Mouse (Mus musculus): ENCODE data around the gene Mrps15. TPM values are rescaled to one million over a fixed set of nuclear protein-coding genes. Genes with fewer than 3 reads are reported as not detected.
A peak's percentile ranks its signal among the peaks of the same experiment; 100 is the strongest.

Gene Mrps15
- total RNA-seq, 1 experiment: 61.1 TPM

- Histone ChIP-seq H3K27ac (ENCODE audit: insufficient read depth, low read depth, low read length, poor library complexity, severe bottlenecking) (no peak overlapping the region), H3K36me3 (ENCODE audit: control insufficient read depth, insufficient read depth, low read length, poor library complexity, severe bottlenecking) (no peaks in the 10 kb centered on the region), H3K4me3 (ENCODE audit: insufficient read depth in 1 of 2, low read depth in 1 of 2, low read length in 2 of 2, poor library complexity in 1 of 2, severe bottlenecking in 1 of 2) (no peak overlapping the region), H3K9ac (ENCODE audit: insufficient read depth, low read depth, low read length, poor library complexity, severe bottlenecking) (no peak overlapping the region), H3K9me3 (ENCODE audit: control insufficient read depth, insufficient read depth, low read depth, low read length) (no peaks in the 10 kb centered on the region), H3K4me1 (ENCODE audit: control insufficient read depth in 2 of 2, insufficient read depth in 2 of 2, low read length in 2 of 2, poor library complexity in 1 of 2) (peaks cover 6 to 17% of the 10 kb centered on the region in 2 experiments; a peak in 3 of 4 replicates)
- no peak for TF ChIP-seq HCFC1 (IDR thresholded peaks at IDR 0.05; ENCODE audit: borderline replicate concordance, insufficient read depth, low read length)
- no peak for DNase-seq (ENCODE audit: low read depth, low spot score)
- in situ Hi-C loops (cut with MboI; ENCODE audit: low sequenced_read_pairs in 2 of 2, unreplicated experiment in 2 of 2): no loop called here
Observed at GRCm38 (mm10) chr4:126081601-126082000, 34.9 kb downstream of the Mrps15 start.

DNA sequence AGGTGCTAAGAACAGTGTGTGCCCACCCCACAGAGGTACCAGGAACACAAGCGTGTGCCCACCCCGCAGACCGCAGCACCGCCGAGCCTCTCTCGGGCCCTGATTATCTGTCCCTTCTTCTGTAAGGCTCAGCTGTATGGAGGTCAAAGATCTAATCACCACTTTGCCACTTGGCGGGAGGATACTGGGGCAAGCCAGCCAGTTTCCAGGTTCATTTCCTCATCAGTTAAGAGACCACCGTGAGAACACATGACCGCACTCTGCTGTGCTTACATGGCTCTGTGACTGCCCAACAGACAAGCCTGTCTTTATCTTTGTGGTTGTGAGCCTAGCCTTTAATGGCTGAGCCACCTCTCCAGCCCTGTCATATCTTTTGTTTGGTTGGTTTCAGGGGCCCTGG is 36.3 kb downstream of the Mrps15 start:
- H3K9ac ChIP-seq (ENCODE audit: insufficient read depth, low read depth, low read length, poor library complexity, severe bottlenecking): no peak overlapping the region; the same call in 1 of the 2 replicates
- no peak for TF ChIP-seq HCFC1 (IDR thresholded peaks at IDR 0.05; ENCODE audit: borderline replicate concordance, insufficient read depth, low read length)
- no peak for TF ChIP-seq CHD2 (IDR thresholded peaks at IDR 0.05; ENCODE audit: low read depth, low read length)
- TF ChIP-seq ZC3H11A (IDR thresholded peaks at IDR 0.05; ENCODE audit: borderline replicate concordance, low read depth, low read length): no peak
- no peak for TF ChIP-seq MAFK (IDR thresholded peaks at IDR 0.05; ENCODE audit: insufficient read depth, low read depth, low read length)
- TF ChIP-seq ZNF384 (IDR thresholded peaks at IDR 0.05; ENCODE audit: low read depth, low read length): no peak
- H3K9me3 ChIP-seq (ENCODE audit: control insufficient read depth, insufficient read depth, low read depth, low read length): no peaks in the 10 kb centered on the region
- in situ Hi-C loops (cut with MboI; ENCODE audit: low sequenced_read_pairs in 2 of 2, unreplicated experiment in 2 of 2): no loop called here
- H3K4me1 ChIP-seq (ENCODE audit: control insufficient read depth in 2 of 2, insufficient read depth in 2 of 2, low read length in 2 of 2, poor library complexity in 1 of 2): peaks cover 0 to 6% of the 10 kb centered on the region in 2 experiments; a peak in 1 of 4 replicates
- no peak for DNase-seq (ENCODE audit: low read depth, low spot score)
- H3K4me3 ChIP-seq (ENCODE audit: insufficient read depth in 1 of 2, low read depth in 1 of 2, low read length in 2 of 2, poor library complexity in 1 of 2, severe bottlenecking in 1 of 2): no peak overlapping the region; a peak in 1 of 4 replicates
- no peak overlapping the region for H3K27ac ChIP-seq (ENCODE audit: insufficient read depth, low read depth, low read length, poor library complexity, severe bottlenecking)
- H3K36me3 ChIP-seq (ENCODE audit: control insufficient read depth, insufficient read depth, low read length, poor library complexity, severe bottlenecking): no peaks in the 10 kb centered on the region

DNA sequence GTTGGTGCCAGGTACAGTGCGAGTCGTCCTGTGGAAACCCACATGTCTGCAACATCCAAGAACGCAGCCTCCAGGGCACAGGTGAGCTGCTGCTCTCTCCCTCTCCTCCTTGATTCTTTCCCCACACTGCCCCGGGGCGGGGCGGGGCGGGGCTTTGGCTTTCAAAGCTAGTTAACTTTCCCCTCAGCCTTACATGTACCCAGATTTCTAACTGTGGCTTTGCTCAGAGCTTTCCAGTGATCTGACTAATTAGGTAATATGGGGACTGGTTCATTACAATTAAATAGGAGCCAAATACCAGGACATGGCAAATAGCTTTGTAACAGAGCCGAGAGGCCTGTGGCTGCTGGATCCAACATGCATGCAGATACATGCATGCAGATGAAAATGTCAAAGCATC is 37.7 kb downstream of the Mrps15 start:
- no peak overlapping the region for H3K27ac ChIP-seq (ENCODE audit: insufficient read depth, low read depth, low read length, poor library complexity, severe bottlenecking)
- no peak for TF ChIP-seq CHD2 (IDR thresholded peaks at IDR 0.05; ENCODE audit: low read depth, low read length)
- TF ChIP-seq HCFC1 (IDR thresholded peaks at IDR 0.05; ENCODE audit: borderline replicate concordance, insufficient read depth, low read length): no peak
- no peak for TF ChIP-seq ZNF384 (IDR thresholded peaks at IDR 0.05; ENCODE audit: low read depth, low read length)
- TF ChIP-seq ZC3H11A (IDR thresholded peaks at IDR 0.05; ENCODE audit: borderline replicate concordance, low read depth, low read length): no peak
- TF ChIP-seq MAFK (IDR thresholded peaks at IDR 0.05; ENCODE audit: insufficient read depth, low read depth, low read length): no peak

DNA sequence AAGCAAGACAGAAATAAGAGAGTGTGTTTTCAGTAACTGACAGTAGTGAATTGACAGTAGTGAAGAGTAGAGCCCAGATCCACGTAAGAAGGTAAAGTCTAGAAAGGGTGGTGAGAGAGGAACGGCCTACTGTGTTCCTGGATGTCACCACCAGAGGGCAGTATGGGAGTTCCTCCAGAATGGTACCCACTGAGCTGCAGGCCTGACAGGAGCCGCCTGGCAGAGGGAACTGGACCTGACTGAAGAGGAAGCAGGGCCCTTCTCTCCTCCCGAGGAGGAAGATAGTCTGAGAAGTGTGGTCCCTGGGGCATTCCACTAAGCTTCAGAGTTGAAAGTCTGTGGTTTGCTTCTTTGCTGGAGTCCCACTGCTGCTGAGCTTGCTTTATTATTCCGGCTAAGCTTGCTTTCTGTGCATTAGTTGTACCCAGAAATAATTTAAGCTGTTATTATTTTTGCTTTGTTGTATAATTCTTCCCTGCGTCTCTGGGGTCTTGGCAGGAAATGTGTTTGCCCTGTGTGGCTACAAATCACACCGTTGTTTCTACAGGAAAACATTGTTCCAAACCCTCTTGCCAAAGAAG is 39.4 kb downstream of the Mrps15 start:
- no peak overlapping the region for H3K9ac ChIP-seq (ENCODE audit: insufficient read depth, low read depth, low read length, poor library complexity, severe bottlenecking)
- H3K4me3 ChIP-seq (ENCODE audit: insufficient read depth in 1 of 2, low read depth in 1 of 2, low read length in 2 of 2, poor library complexity in 1 of 2, severe bottlenecking in 1 of 2): no peak overlapping the region
- no peaks in the 10 kb centered on the region for H3K36me3 ChIP-seq (ENCODE audit: control insufficient read depth, insufficient read depth, low read length, poor library complexity, severe bottlenecking)
- peak; percentile 80 for DNase-seq (ENCODE audit: low read depth, low spot score)
- no peaks in the 10 kb centered on the region for H3K9me3 ChIP-seq (ENCODE audit: control insufficient read depth, insufficient read depth, low read depth, low read length)
- no peak overlapping the region for H3K27ac ChIP-seq (ENCODE audit: insufficient read depth, low read depth, low read length, poor library complexity, severe bottlenecking)
- in situ Hi-C loops (cut with MboI; ENCODE audit: low sequenced_read_pairs in 2 of 2, unreplicated experiment in 2 of 2): no loop called here
- TF ChIP-seq ZNF384 (IDR thresholded peaks at IDR 0.05; ENCODE audit: low read depth, low read length) (peak; percentile 29; the same call in 1 of the 2 replicates), MAFK (IDR thresholded peaks at IDR 0.05; ENCODE audit: insufficient read depth, low read depth, low read length) (no peak), ZC3H11A (IDR thresholded peaks at IDR 0.05; ENCODE audit: borderline replicate concordance, low read depth, low read length) (peak; percentile 52; the same call in 1 of the 2 replicates), HCFC1 (IDR thresholded peaks at IDR 0.05; ENCODE audit: borderline replicate concordance, insufficient read depth, low read length) (no peak), CHD2 (IDR thresholded peaks at IDR 0.05; ENCODE audit: low read depth, low read length) (no peak)
- H3K4me1 ChIP-seq (ENCODE audit: control insufficient read depth in 2 of 2, insufficient read depth in 2 of 2, low read length in 2 of 2, poor library complexity in 1 of 2): peaks cover 0 to 4% of the 10 kb centered on the region in 2 experiments; a peak in 1 of 4 replicates

More for the DNA sequence above, 37.7 kb downstream of the Mrps15 start:
- Histone ChIP-seq H3K4me3 (ENCODE audit: insufficient read depth in 1 of 2, low read depth in 1 of 2, low read length in 2 of 2, poor library complexity in 1 of 2, severe bottlenecking in 1 of 2) (no peak overlapping the region), H3K36me3 (ENCODE audit: control insufficient read depth, insufficient read depth, low read length, poor library complexity, severe bottlenecking) (no peaks in the 10 kb centered on the region), H3K9me3 (ENCODE audit: control insufficient read depth, insufficient read depth, low read depth, low read length) (no peaks in the 10 kb centered on the region), H3K9ac (ENCODE audit: insufficient read depth, low read depth, low read length, poor library complexity, severe bottlenecking) (no peak overlapping the region), H3K4me1 (ENCODE audit: control insufficient read depth in 2 of 2, insufficient read depth in 2 of 2, low read length in 2 of 2, poor library complexity in 1 of 2) (peaks cover 0 to 4% of the 10 kb centered on the region in 2 experiments; a peak in 1 of 4 replicates)
- no peak for DNase-seq (ENCODE audit: low read depth, low spot score)
- in situ Hi-C loops (cut with MboI; ENCODE audit: low sequenced_read_pairs in 2 of 2, unreplicated experiment in 2 of 2): no loop called here

All from ES-E14 (cell line).